In genomic region chr4:140550670-140551069, GRCm38 (mm10) we compare ENCODE assay signal across 10 mouse cellular contexts.
A peak's percentile ranks its signal among the peaks of the same experiment; 100 is the strongest.
DNase-seq lines count a peak whose midpoint lies in the region; ATAC-seq and TF ChIP-seq lines count a peak whose summit lies in the region.
"Had no signal": no experiment of that assay in that cellular context is flagged by ENCODE, and none has a peak within 500 bp of the region (broad histone marks: within the 10 kb centered on the region; RNA-seq: fewer than 3 reads in every experiment).

No protein-coding gene starts in this region.

- no peak overlapping the region for H3K4me2 ChIP-seq in forebrain, embryonic 15.5 days (replicated peaks)
- H3K4me2 ChIP-seq in forebrain, embryonic 14.5 days (ENCODE audit: low read length): no peak overlapping the region

- H3K36me3 ChIP-seq in forebrain, embryonic 15.5 days: peaks cover 36% of the 10 kb centered on the region
- H3K36me3 ChIP-seq in forebrain, embryonic 14.5 days (ENCODE audit: control insufficient read depth, insufficient read depth, low read length): peaks cover 45% of the 10 kb centered on the region

- H3K4me3 ChIP-seq in forebrain, embryonic 15.5 days: no peak overlapping the region
- no peak overlapping the region for H3K4me3 ChIP-seq in forebrain, embryonic 14.5 days (ENCODE audit: low read depth, low read length)
- H3K4me3 ChIP-seq in layer of hippocampus, adult 2 months: no peak overlapping the region
- H3K4me3 ChIP-seq: myocyte had no signal

- H3K9me3 ChIP-seq in forebrain, embryonic 15.5 days: no peaks in the 10 kb centered on the region
- no peaks in the 10 kb centered on the region for H3K9me3 ChIP-seq in forebrain, embryonic 14.5 days (replicated peaks; ENCODE audit: control insufficient read depth, low read length)

- no peak overlapping the region for H3K9ac ChIP-seq in forebrain, embryonic 15.5 days (replicated peaks)
- no peak overlapping the region for H3K9ac ChIP-seq in forebrain, embryonic 14.5 days (ENCODE audit: low read length)

- ATAC-seq in forebrain, embryonic 15.5 days (replicated peaks): no peak
- ATAC-seq in forebrain, embryonic 14.5 days: no peak
- ATAC-seq in granulocyte monocyte progenitor cell, adult 5-6 weeks (replicated peaks; ENCODE audit: poor library complexity, severe bottlenecking): no peak

- WGBS in forebrain, embryonic 15.5 days: 94% methylated on average over 6 of the region's 6 CpGs
- WGBS in forebrain, embryonic 14.5 days: 96% methylated on average over 6 of the region's 6 CpGs

- no peak for DNase-seq in forebrain, embryonic 14.5 days (ENCODE audit: low spot score)
- DNase-seq in layer of hippocampus, adult 2 months (ENCODE audit: low spot score in 2 of 2): no peak
- no peak for DNase-seq in layer of hippocampus, postnatal 10 days (ENCODE audit: low spot score in 2 of 2)
- DNase-seq in thymus, postnatal 4 days: peak; percentile 60
- DNase-seq in thymus, postnatal 0 days (ENCODE audit: low spot score): no peak
- DNase-seq in frontal cortex, postnatal 36 days (ENCODE audit: low spot score in 2 of 2): no peak
- DNase-seq: cerebellum, adult 11 months had no signal

- H3K4me1 ChIP-seq in forebrain, embryonic 15.5 days: 0 out of 2 replicates have a peak, but pooled peaks cover 6% of the 10 kb centered on the region
- no peaks in the 10 kb centered on the region for H3K4me1 ChIP-seq in forebrain, embryonic 14.5 days (ENCODE audit: control insufficient read depth, insufficient read depth, low read length)

- H3K27ac ChIP-seq in forebrain, embryonic 15.5 days (replicated peaks): peak overlapping the region; percentile 29; the same call in 1 of the 2 replicates
- no peak overlapping the region for H3K27ac ChIP-seq in forebrain, embryonic 14.5 days (ENCODE audit: low read depth, low read length)
- H3K27ac ChIP-seq in layer of hippocampus, adult 2 months: no peak overlapping the region

- peak; percentile 68 for TF ChIP-seq CTCF in layer of hippocampus, adult 2 months (conservative IDR thresholded peaks at IDR 0.05)

- no peaks in the 10 kb centered on the region for H3K27me3 ChIP-seq in forebrain, embryonic 15.5 days
- H3K27me3 ChIP-seq in forebrain, embryonic 14.5 days (replicated peaks; ENCODE audit: control insufficient read depth, insufficient read depth, low read length): no peaks in the 10 kb centered on the region
